Mouse (Mus musculus) lung, postnatal 0 days (tissue): Measurements from ENCODE around the gene Slc25a13. TPM values are rescaled to one million over a fixed set of nuclear protein-coding genes. Genes with fewer than 3 reads are reported as not detected.
A peak's percentile ranks its signal among the peaks of the same experiment; 100 is the strongest.

Experiments
- ATAC-seq: fragments of 200-750 bp; cut with Nextera tagmentation; 2 replicates; pipeline ENCODE4 v1.8.0; 2017; ENCODE audit warnings: moderate library complexity
- DNase-seq: peaks from one replicate; pipeline ENCODE4 v3.0.0-alpha.2; 2016; ENCODE audit warnings: low spot score
- H3K27ac ChIP-seq: fragments of 300-500 bp; sonication (generic); 2 replicates; pipeline ENCODE4 v1.5.1; 2014; ENCODE audit warnings: antibody characterized with exemption, mild to moderate bottlenecking, low read length, mixed read lengths
- H3K27me3 ChIP-seq: fragments of 300-500 bp; sonication (generic); replicated peaks from 2 replicates; pipeline ENCODE4 v1.6.1; 2014; ENCODE audit warnings: low read length, mixed read lengths; ENCODE audit not compliant: insufficient read depth
- H3K36me3 ChIP-seq: fragments of 300-500 bp; sonication (generic); 2 replicates; pipeline ENCODE4 v1.6.1; 2014; ENCODE audit warnings: low read length, mixed read lengths; ENCODE audit not compliant: insufficient read depth
- H3K4me1 ChIP-seq: fragments of 300-500 bp; sonication (generic); 2 replicates; pipeline ENCODE4 v1.6.1; 2014; ENCODE audit warnings: antibody characterized with exemption, low read depth, low read length, mixed read lengths; ENCODE audit not compliant: insufficient read depth
- H3K4me2 ChIP-seq: fragments of 300-500 bp; sonication (generic); replicated peaks from 2 replicates; pipeline ENCODE4 v1.6.1; 2014; ENCODE audit warnings: low read depth, mild to moderate bottlenecking, low read length, moderate library complexity, mixed read lengths
- H3K4me3 ChIP-seq: fragments of 300-500 bp; sonication (generic); 2 replicates; pipeline ENCODE4 v1.5.1; 2014; ENCODE audit warnings: low read depth, low read length
- H3K9ac ChIP-seq: fragments of 300-500 bp; sonication (generic); replicated peaks from 2 replicates; pipeline ENCODE4 v1.6.1; 2014; ENCODE audit warnings: low read depth, mild to moderate bottlenecking
- H3K9me3 ChIP-seq: fragments of 300-500 bp; sonication (generic); 2 replicates; pipeline ENCODE4 v1.6.1; 2016; ENCODE audit warnings: low read length, mixed read lengths
- CTCF ChIP-seq: IDR thresholded peaks from 2 replicates; pipeline ENCODE4 v1.5.1; 2016; ENCODE audit warnings: antibody characterized with exemption, mild to moderate bottlenecking
- EP300 ChIP-seq: IDR thresholded peaks from 2 replicates; pipeline ENCODE4 v1.6.1; 2016; ENCODE audit warnings: antibody characterized with exemption, mild to moderate bottlenecking, control low read depth
- whole genome bisulfite sequencing: fragments of 180-500 bp; shearing (Covaris S2); extraction: QIAGEN DNeasy Blood & Tissue Kit; methylation state at CpG from one replicate; pipeline ENCODE4 v1.1.7; 2014; 5-methylcytosine and 5-hydroxymethylcytosine counted together
- polyA plus RNA-seq: library from polyadenylated mRNA; unstranded; fragments of >200 nt; fragmentation: Nextera tagmentation; extraction: Ambion mirVana; gene quantifications from 2 replicates; pipeline ENCODE4 v1.2.1, GENCODE M21; 2015

The Slc25a13 gene
- 7.1 and 7.7 TPM in 2 replicates for polyA plus RNA-seq

- 1% methylated on average over 51 of the region's 51 CpGs for WGBS
- H3K4me1 ChIP-seq, result no peaks in the 10 kb centered on the region; the same call in 1 of the 2 replicates
- TF ChIP-seq CTCF, result no peak
- no peak for TF ChIP-seq EP300
- H3K36me3 ChIP-seq, result no peaks in the 10 kb centered on the region
- peak within 1 kb of the TSS; percentile 65 for H3K4me3 ChIP-seq
- H3K27me3 ChIP-seq, result no peaks in the 10 kb centered on the region
- ATAC-seq (peak; percentile 97), DNase-seq (peak; percentile 80)
- H3K9ac ChIP-seq, result peak within 1 kb of the TSS; percentile 50
- H3K27ac ChIP-seq, result no peak within 1 kb of the TSS
- peak within 1 kb of the TSS; percentile 93 for H3K4me2 ChIP-seq
- H3K9me3 ChIP-seq, result no peaks in the 10 kb centered on the region
These were observed at the start of gene Slc25a13 for GRCm38 (mm10) chr6:6216507-6217285. Gene Slc25a13 (minus strand): TSS chr6:6217173.

DNA sequence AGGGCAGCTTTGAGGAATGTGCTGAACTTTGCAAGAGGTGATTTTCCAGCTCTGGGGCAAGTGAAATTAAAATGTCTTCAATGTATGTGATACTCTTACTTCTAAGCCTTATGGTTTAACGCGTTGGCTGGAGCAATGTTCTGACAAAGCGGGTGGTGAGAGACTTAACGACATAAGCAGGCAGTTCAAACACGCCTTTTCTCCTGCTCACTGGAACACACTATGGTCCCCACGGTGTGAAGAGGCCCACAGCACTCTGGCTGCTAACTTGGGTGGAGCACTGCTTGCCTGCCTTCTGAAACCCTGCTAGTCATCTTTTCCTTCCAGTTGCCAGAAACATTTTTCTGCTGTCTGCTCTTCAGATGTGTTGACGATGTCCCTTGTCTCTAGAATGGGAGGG is 48.8 kb upstream of the Slc25a13 start:
- Histone ChIP-seq H3K4me2 (no peak overlapping the region), H3K4me3 (no peak overlapping the region), H3K9me3 (no peaks in the 10 kb centered on the region), H3K9ac (no peak overlapping the region), H3K27ac (no peak overlapping the region), H3K27me3 (no peaks in the 10 kb centered on the region), H3K4me1 (no peaks in the 10 kb centered on the region), H3K36me3 (no peaks in the 10 kb centered on the region)
- DNase-seq (no peak), ATAC-seq (no peak)
- TF ChIP-seq EP300 (no peak), CTCF (no peak)
- 70% methylated on average over 7 of the region's 7 CpGs for WGBS

DNA sequence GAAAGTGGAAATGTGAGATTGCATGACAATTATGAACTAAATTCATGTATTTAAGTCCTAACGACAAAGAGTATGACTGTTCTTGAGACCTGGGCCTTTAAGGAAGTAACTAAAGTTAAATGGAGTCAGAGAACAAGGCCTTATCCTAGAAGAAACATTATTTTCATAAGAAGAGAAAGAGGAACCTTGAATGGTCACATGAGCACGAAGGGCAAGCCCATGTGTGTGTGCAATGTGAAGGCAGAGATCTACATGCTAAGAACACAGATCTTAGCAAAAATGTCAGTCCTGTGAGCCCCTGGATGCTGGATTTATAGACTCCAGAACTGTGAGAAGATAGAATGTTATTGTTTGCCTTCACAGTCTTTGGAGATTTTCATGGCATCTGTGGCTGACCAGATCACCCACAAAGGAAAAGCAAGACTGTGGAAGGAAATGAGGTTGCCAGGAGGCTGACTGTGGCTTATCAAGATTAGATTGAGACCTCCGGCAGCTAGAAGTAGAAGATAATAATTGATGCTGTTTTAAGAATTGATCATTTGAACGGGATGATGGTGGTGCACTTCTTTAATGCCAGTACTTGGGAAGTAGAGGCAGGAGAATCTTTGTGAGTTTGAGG is 46.4 kb upstream of the Slc25a13 start:
- no peak overlapping the region for H3K9ac ChIP-seq
- H3K27ac ChIP-seq, result no peak overlapping the region
- H3K9me3 ChIP-seq, result no peaks in the 10 kb centered on the region
- WGBS, result 71% methylated on average over 4 of the region's 4 CpGs
- H3K27me3 ChIP-seq, result no peaks in the 10 kb centered on the region
- DNase-seq (no peak), ATAC-seq (no peak)
- no peaks in the 10 kb centered on the region for H3K4me1 ChIP-seq
- H3K36me3 ChIP-seq, result no peaks in the 10 kb centered on the region
- H3K4me3 ChIP-seq, result no peak overlapping the region
- TF ChIP-seq EP300, result no peak
- TF ChIP-seq CTCF, result no peak
- no peak overlapping the region for H3K4me2 ChIP-seq

- no peaks in the 10 kb centered on the region for H3K27me3 ChIP-seq
- H3K4me3 ChIP-seq, result no peak overlapping the region
- H3K4me2 ChIP-seq, result no peak overlapping the region
- 71% methylated on average over 4 of the region's 4 CpGs for WGBS
- no peak overlapping the region for H3K27ac ChIP-seq
- H3K9ac ChIP-seq, result no peak overlapping the region
- no peaks in the 10 kb centered on the region for H3K9me3 ChIP-seq
- H3K36me3 ChIP-seq, result no peaks in the 10 kb centered on the region
- DNase-seq (no peak), ATAC-seq (no peak)
- TF ChIP-seq EP300 (no peak), CTCF (no peak)
- H3K4me1 ChIP-seq, result no peaks in the 10 kb centered on the region
These were observed 43.9 kb upstream of the Slc25a13 start for GRCm38 (mm10) chr6:6260917-6261316.

- Histone ChIP-seq H3K4me2 (no peak overlapping the region), H3K9ac (no peak overlapping the region), H3K4me3 (no peak overlapping the region), H3K4me1 (no peaks in the 10 kb centered on the region), H3K9me3 (no peaks in the 10 kb centered on the region), H3K27me3 (no peaks in the 10 kb centered on the region), H3K27ac (no peak overlapping the region), H3K36me3 (no peaks in the 10 kb centered on the region)
- ATAC-seq (no peak), DNase-seq (no peak)
- no peak for TF ChIP-seq EP300
- TF ChIP-seq CTCF, result no peak
- 41% methylated on average over 7 of the region's 7 CpGs for WGBS
These were observed 31.5 kb upstream of the Slc25a13 start for GRCm38 (mm10) chr6:6248500-6248899.

DNA sequence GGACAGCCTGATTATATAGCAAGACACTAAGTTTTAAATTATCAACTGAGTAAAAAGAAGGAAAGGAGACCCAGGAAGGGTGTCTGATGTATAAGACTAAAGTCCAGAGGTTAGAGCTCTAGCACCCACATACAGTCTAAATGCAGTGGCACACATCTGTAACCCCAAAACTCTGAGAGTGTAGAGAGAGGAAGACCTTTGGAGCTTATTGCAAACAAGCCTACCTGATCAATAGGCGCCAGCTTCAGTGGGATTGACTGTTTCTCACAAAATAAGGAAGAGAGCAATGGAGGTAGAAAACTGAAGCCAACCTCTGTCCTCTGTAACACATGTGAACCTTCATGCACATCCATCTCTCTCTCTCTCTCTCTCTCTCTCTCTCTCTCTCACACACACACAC is 26.9 kb upstream of the Slc25a13 start:
- H3K4me3 ChIP-seq, result no peak overlapping the region
- H3K27ac ChIP-seq, result no peak overlapping the region
- no peaks in the 10 kb centered on the region for H3K9me3 ChIP-seq
- WGBS, result 82% methylated on average over 1 of the region's 1 CpGs
- H3K27me3 ChIP-seq, result no peaks in the 10 kb centered on the region
- H3K36me3 ChIP-seq, result no peaks in the 10 kb centered on the region
- ATAC-seq (no peak), DNase-seq (no peak)
- no peak overlapping the region for H3K9ac ChIP-seq
- TF ChIP-seq CTCF (no peak), EP300 (no peak)
- H3K4me2 ChIP-seq, result no peak overlapping the region
- no peaks in the 10 kb centered on the region for H3K4me1 ChIP-seq
